Mouse (Mus musculus) layer of hippocampus, postnatal 10 days (tissue): ENCODE results near the gene Fut11. TPM values are rescaled to one million over a fixed set of nuclear protein-coding genes. Genes with fewer than 3 reads are reported as not detected.
A peak's percentile ranks its signal among the peaks of the same experiment; 100 is the strongest.

ENCODE experiments used
- DNase-seq, 2 experiments: peaks; one replicate each; pipeline ENCODE4 v3.0.0; 2021; ENCODE audit warnings: low spot score in 2 of 2
- long read RNA-seq: library from polyadenylated mRNA; stranded (forward); transcript quantifications from one replicate; pipeline ENCODE4 v2.0.0, GENCODE M21; 2023
- total RNA-seq, 2 experiments: library from RNA; stranded (reverse); gene quantifications; 2 replicates each; pipeline ENCODE4 v1.2.3; 2021

Gene Fut11
- 10 to 100 TPM; 19.5 TPM for total RNA-seq
- long read RNA-seq, full-length matches to known transcripts: 17 of 18 reads
- long read RNA-seq, partial matches to known transcripts: 1 of 18 reads
- long read RNA-seq, other reads (novel, unspliced or antisense): 0 of 18 reads

GRCm38 (mm10) chr14:20694884-20695760 lies at the start of gene Fut11:
TSS of gene Fut11 (plus strand) at chr14:20694968.
- DNase-seq: peak; percentile 82 to 89

GRCm38 (mm10) chr14:20645547-20645946 lies 49.2 kb upstream of the Fut11 start:
- DNase-seq: no peak

GRCm38 (mm10) chr14:20646381-20646780 lies 48.4 kb upstream of the Fut11 start:
- DNase-seq: no peak

GRCm38 (mm10) chr14:20651000-20651399 lies 43.8 kb upstream of the Fut11 start:
- no peak for DNase-seq

GRCm38 (mm10) chr14:20651722-20652256 lies 43.0 kb upstream of the Fut11 start:
- DNase-seq: no peak

- no peak for DNase-seq
These were observed 39.9 kb upstream of the Fut11 start for GRCm38 (mm10) chr14:20654690-20655421.

GRCm38 (mm10) chr14:20655731-20656130 lies 39.0 kb upstream of the Fut11 start:
- no peak for DNase-seq

GRCm38 (mm10) chr14:20656361-20656760 lies 38.4 kb upstream of the Fut11 start, which contains the start of gene Myoz1:
TSS of gene Myoz1 (minus strand) at chr14:20656540.
- DNase-seq: no peak

- DNase-seq: peak; percentile 37 to 59
These were observed 36.4 kb upstream of the Fut11 start for GRCm38 (mm10) chr14:20658326-20658725.

- no peak for DNase-seq
These were observed 35.9 kb upstream of the Fut11 start for GRCm38 (mm10) chr14:20658902-20659301.

- DNase-seq: no peak
These were observed 35.1 kb upstream of the Fut11 start for GRCm38 (mm10) chr14:20659687-20660086.

GRCm38 (mm10) chr14:20660827-20661660 lies 33.7 kb upstream of the Fut11 start:
- DNase-seq: peak; percentile 94 to 96

- DNase-seq: peak; percentile 51 to 61
These were observed 33.0 kb upstream of the Fut11 start for GRCm38 (mm10) chr14:20661661-20662331.

GRCm38 (mm10) chr14:20662740-20663139 lies 32.0 kb upstream of the Fut11 start:
- no peak for DNase-seq

GRCm38 (mm10) chr14:20663601-20664000 lies 31.2 kb upstream of the Fut11 start:
- DNase-seq: no peak

GRCm38 (mm10) chr14:20664436-20664835 lies 30.3 kb upstream of the Fut11 start:
- DNase-seq: no peak

GRCm38 (mm10) chr14:20667469-20667868 lies 27.3 kb upstream of the Fut11 start:
- DNase-seq: no peak

- no peak for DNase-seq
These were observed 26.5 kb upstream of the Fut11 start, which contains the start of gene Synpo2l for GRCm38 (mm10) chr14:20668154-20668810. TSS of gene Synpo2l (minus strand) at chr14:20668354.

- peak; percentile 45 to 56 for DNase-seq
These were observed 21.8 kb upstream of the Fut11 start for GRCm38 (mm10) chr14:20672990-20673389.

- peak; percentile 40 to 48 for DNase-seq
These were observed 21.1 kb upstream of the Fut11 start for GRCm38 (mm10) chr14:20673735-20674063.
